Mouse (Mus musculus) CD8-positive naive resting alpha-beta T cell, adult 2 months (primary cell): ENCODE measurements around the gene Fam19a5.

Experiments
- DNase-seq, 2 experiments: peaks; one replicate each; pipeline ENCODE4 v3.0.0; 2022; ENCODE audit warnings: low read depth in 2 of 2, low spot score in 2 of 2

Fam19a5 gene

DNA sequence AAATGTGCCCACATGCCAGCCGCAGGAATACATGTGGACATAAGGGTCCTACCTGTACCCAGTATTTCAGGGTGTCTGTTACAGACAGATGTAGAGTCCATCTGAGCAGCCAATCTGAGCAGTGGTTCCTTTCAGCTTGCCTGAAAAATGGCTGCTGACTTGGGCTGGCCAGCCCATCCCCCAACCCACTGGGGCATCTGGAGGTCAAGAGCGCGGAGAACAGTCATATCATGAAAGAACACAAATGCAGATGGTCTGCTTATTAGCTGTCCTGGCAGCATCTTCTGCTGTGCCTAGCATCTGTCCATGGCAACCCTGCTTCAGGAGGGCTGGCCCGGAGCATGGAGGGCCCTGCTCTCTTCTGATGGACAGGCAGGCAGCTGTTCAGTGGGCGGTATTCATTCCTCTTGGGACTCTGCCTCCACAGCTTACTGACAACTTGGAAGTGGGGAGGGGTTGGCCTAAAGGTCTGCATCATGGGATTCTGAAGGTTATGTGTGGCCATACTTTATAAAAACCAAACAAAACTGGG lies 179.4 kb downstream of the Fam19a5 start:
- DNase-seq = no peak

- no peak for DNase-seq
These were observed 182.6 kb downstream of the Fam19a5 start for GRCm38 (mm10) chr15:87726657-87727236.

DNA sequence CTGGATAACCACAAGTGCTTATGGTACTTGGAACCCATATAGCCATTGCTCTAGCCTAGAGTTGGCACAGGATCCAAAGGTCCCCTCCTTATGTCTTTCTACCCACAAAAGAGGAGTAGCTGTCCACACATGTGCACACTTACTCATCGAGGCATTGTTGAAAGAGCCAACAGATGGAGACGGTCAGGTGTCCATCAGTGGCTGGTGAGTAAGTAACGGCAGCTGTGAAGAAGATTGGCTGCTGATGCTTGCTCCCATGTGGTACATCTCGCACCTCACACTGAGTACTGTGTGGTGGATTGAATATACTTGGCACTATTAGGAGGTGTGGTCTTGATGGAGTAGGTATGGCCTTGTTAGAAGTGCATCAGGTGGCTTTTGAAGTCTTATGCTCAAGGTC lies 192.2 kb downstream of the Fam19a5 start:
- no peak for DNase-seq

- no peak for DNase-seq
These were observed 211.4 kb downstream of the Fam19a5 start for GRCm38 (mm10) chr15:87755482-87755881.

DNA sequence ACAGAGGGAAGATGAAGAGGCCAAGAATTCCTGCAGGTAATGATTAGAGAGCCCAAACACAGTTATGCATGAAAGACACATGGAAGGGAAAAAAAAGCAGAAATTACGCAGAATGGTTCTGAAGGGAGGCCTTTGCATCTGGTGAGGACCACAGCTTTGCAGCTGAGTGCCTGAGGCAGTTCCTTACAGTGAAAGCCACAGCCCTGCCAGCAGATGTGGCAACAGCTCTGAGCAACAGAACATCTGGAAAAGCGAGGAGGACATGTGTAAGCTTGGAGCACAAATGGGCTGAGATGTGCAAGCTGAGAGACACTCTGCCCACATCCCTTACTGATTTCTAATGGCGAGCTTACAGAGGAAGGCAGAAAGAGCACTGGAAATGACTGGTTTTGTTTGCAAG lies 221.8 kb downstream of the Fam19a5 start:
- no peak for DNase-seq

DNA sequence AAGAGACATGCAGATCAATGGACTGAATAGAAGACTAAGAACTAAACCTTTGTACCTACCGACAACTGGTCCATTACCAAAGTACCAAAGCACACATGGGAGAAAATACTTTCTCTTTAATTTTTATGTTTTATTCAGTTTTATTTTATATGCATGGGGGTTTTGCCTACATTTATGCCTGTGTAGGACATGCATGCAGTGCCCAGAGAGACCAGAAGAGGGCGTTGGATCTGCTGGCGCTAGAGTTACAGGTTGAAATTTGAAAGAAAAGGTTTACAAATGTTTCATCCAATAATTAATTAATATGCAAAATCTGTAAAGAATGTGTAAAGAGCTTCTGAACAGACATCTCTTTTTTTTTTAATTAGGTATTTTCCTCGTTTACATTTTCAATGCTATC lies 229.9 kb downstream of the Fam19a5 start:
- no peak for DNase-seq

DNA sequence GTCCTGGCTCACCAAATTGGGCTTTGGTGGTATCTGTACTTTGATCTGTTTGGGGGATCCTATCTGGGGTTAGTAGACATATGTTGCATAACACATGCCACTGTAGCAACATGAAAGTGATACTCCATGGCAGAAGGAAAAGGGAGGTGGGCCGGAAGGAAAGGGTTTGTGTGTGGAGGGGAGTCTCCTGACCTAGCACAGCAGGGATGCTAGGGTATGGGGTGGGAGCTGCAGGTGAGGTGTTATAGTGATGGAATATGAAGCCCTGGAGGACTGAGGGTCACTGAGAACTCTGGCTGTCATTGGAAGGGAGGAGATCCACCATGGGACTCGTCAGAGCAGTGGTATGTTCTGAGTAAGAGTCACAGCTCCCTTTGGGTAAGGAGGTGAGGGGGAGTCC lies 239.2 kb downstream of the Fam19a5 start:
- no peak for DNase-seq

- no peak for DNase-seq
These were observed 245.6 kb downstream of the Fam19a5 start for GRCm38 (mm10) chr15:87789671-87790070.

DNA sequence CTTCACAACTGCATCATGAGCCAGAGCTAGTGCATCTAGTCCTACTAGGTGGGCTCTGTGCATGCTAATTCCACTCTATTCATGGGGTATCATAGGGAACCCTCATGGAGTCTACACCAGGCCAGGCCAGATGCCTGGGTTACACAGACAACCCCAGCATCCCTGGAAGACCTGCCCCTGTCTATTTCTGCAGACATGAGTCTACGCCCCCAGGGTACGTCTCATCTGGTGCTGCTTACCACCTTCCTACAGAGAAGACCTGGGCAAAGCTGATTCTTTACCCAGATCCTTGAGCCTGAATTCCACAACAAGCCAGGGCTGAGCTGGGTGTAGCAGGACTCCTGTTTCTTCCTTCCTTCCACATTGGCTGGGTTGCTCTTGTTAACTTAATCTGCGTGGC lies 249.6 kb downstream of the Fam19a5 start:
- DNase-seq = no peak

DNA sequence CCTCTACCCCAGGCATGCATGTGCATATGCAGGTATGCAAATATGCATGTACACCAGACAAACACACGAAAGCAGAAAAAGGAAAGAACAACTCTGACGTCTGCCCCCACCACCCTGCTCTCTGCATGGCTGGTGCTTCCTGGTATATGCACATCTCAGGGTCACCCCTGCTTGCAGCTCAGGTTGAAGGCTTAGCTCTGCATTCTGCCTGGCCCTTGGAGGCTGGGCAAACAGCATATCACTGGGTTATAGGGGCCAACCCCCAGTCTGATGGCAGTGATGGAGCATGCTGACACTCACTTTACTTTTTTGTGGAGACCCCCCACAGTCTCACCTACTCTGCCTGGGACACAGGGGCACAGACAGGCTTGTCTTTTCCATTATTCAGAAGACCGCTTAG lies 252.5 kb downstream of the Fam19a5 start:
- DNase-seq = no peak
